Mouse (Mus musculus) forebrain, embryonic 16.5 days (tissue): Measurements from ENCODE around the gene Gsdma3. TPM values are rescaled to one million over a fixed set of nuclear protein-coding genes. Genes with fewer than 3 reads are reported as not detected.

Source experiments
- ATAC-seq: fragments of 200-750 bp; cut with Nextera tagmentation; 2 replicates; pipeline ENCODE4 v1.8.0; 2017; ENCODE audit warnings: mild to moderate bottlenecking, moderate library complexity
- H3K27ac ChIP-seq: fragments of 300-500 bp; sonication (generic); 2 replicates; pipeline ENCODE4 v1.5.1; 2014; ENCODE audit warnings: low read length, control low read depth
- H3K27me3 ChIP-seq: fragments of 300-500 bp; sonication (generic); replicated peaks from 2 replicates; pipeline ENCODE4 v1.6.1; 2014; ENCODE audit warnings: low read length; ENCODE audit not compliant: control insufficient read depth, insufficient read depth
- H3K36me3 ChIP-seq: fragments of 300-500 bp; sonication (generic); 2 replicates; pipeline ENCODE4 v1.6.1; 2014; ENCODE audit not compliant: control insufficient read depth, insufficient read depth
- H3K4me1 ChIP-seq: fragments of 300-500 bp; sonication (generic); replicated peaks from 2 replicates; pipeline ENCODE4 v1.6.1; 2014; ENCODE audit warnings: low read length; ENCODE audit not compliant: control insufficient read depth, insufficient read depth
- H3K4me2 ChIP-seq: fragments of 300-500 bp; sonication (generic); 2 replicates; pipeline ENCODE4 v1.6.1; 2014; ENCODE audit warnings: mild to moderate bottlenecking, low read length, control low read depth
- H3K4me3 ChIP-seq: fragments of 300-500 bp; sonication (generic); replicated peaks from 2 replicates; pipeline ENCODE4 v1.5.1; 2014; ENCODE audit warnings: mild to moderate bottlenecking, low read length, control low read depth
- H3K9ac ChIP-seq: fragments of 300-500 bp; sonication (generic); replicated peaks from 2 replicates; pipeline ENCODE4 v1.6.1; 2014; ENCODE audit warnings: low read depth, low read length, control low read depth
- H3K9me3 ChIP-seq: fragments of 300-500 bp; sonication (generic); 2 replicates; pipeline ENCODE4 v1.6.1; 2016; ENCODE audit warnings: low read length; ENCODE audit not compliant: control insufficient read depth
- WGBS: fragments of 180-500 bp; shearing (Covaris S2); extraction: QIAGEN DNeasy Blood & Tissue Kit; methylation state at CpG from one replicate; pipeline ENCODE4 v1.1.7; 2014; 5-methylcytosine and 5-hydroxymethylcytosine counted together
- polyA plus RNA-seq: library from polyadenylated mRNA; unstranded; fragments of >200 nt; fragmentation: Nextera tagmentation; extraction: Ambion mirVana; gene quantifications from 2 replicates; pipeline ENCODE4 v1.2.1, GENCODE M21; 2015

The Gsdma3 gene
- polyA plus RNA-seq, 1 experiment from 2014 or later: not detected

DNA sequence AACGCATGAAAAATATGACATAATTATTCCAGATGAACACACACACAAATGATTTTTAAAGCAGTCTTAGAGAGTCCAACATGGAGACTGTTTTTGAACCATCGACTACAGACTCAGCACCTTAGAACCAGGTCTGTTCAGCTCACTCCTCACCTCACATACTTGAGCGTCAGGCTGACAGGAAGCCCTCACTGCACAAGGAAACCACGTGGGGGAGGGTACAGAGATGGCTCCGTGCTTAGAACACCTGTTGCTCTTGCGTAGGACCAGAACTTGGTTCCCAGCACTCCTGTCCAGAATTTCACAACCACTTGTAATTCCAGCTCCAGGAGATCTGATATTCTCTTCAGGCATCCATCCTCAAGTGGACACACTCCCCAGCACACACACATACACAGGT lies 31.1 kb upstream of the Gsdma3 start:
- Histone ChIP-seq H3K27me3 (peaks cover 12% of the 10 kb centered on the region; the same call in 1 of the 2 replicates), H3K9ac (no peak overlapping the region), H3K36me3 (no peaks in the 10 kb centered on the region), H3K27ac (no peak overlapping the region), H3K4me3 (no peak overlapping the region), H3K4me1 (peaks cover 4% of the 10 kb centered on the region; the same call in 1 of the 2 replicates), H3K4me2 (no peak overlapping the region), H3K9me3 (no peaks in the 10 kb centered on the region)
- ATAC-seq: no peak
- 75% methylated on average over 6 of the region's 6 CpGs for WGBS

GRCm38 (mm10) chr11:98595473-98595872 lies 30.7 kb upstream of the Gsdma3 start:
- no peak overlapping the region for H3K27ac ChIP-seq
- no peak for ATAC-seq
- peaks cover 12% of the 10 kb centered on the region; the same call in 1 of the 2 replicates for H3K27me3 ChIP-seq
- H3K9ac ChIP-seq: no peak overlapping the region
- WGBS: 83% methylated on average over 10 of the region's 10 CpGs
- no peak overlapping the region for H3K4me2 ChIP-seq
- H3K4me1 ChIP-seq: peaks cover 4% of the 10 kb centered on the region; the same call in 1 of the 2 replicates
- H3K36me3 ChIP-seq: no peaks in the 10 kb centered on the region
- H3K9me3 ChIP-seq: no peaks in the 10 kb centered on the region
- H3K4me3 ChIP-seq: no peak overlapping the region

- Histone ChIP-seq H3K4me1 (peaks cover 4% of the 10 kb centered on the region; the same call in 1 of the 2 replicates), H3K4me3 (no peak overlapping the region), H3K27ac (no peak overlapping the region), H3K9ac (no peak overlapping the region), H3K4me2 (no peak overlapping the region), H3K9me3 (no peaks in the 10 kb centered on the region), H3K36me3 (no peaks in the 10 kb centered on the region), H3K27me3 (peaks cover 12% of the 10 kb centered on the region; the same call in 1 of the 2 replicates)
- no peak for ATAC-seq
- WGBS: 90% methylated on average over 3 of the region's 3 CpGs
These were observed 30.2 kb upstream of the Gsdma3 start for GRCm38 (mm10) chr11:98595955-98596354.

DNA sequence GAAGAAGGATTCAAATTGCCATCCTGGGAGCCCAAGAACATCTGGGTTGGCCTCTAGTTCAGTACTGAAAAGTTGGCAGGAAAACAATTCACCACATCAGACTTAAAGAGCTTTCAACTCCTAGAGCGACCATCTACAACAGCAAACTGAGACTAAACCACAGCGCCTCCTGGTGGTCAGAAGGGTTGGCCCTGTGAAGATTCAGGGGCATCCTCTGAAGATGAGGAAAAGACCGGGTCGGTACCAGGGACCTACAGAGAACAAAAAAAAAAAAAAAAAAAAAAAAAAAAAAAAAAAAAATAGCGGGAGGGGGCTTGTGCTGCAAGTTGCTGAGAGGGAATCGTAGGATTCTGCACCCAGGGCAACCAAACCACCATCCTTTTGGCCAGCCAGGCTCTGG lies 28.8 kb upstream of the Gsdma3 start:
- H3K4me3 ChIP-seq: no peak overlapping the region
- no peaks in the 10 kb centered on the region for H3K9me3 ChIP-seq
- ATAC-seq: no peak
- no peak overlapping the region for H3K27ac ChIP-seq
- peaks cover 12% of the 10 kb centered on the region; the same call in 1 of the 2 replicates for H3K27me3 ChIP-seq
- 43% methylated on average over 6 of the region's 6 CpGs for WGBS
- H3K4me1 ChIP-seq: peaks cover 4% of the 10 kb centered on the region; the same call in 1 of the 2 replicates
- no peak overlapping the region for H3K9ac ChIP-seq
- H3K4me2 ChIP-seq: no peak overlapping the region
- no peaks in the 10 kb centered on the region for H3K36me3 ChIP-seq

- Histone ChIP-seq H3K4me1 (peaks cover 4% of the 10 kb centered on the region; the same call in 1 of the 2 replicates), H3K36me3 (no peaks in the 10 kb centered on the region), H3K27me3 (peaks cover 9% of the 10 kb centered on the region; the same call in 1 of the 2 replicates), H3K4me3 (no peak within 1 kb of the TSS), H3K4me2 (peak within 1 kb of the TSS; percentile 40), H3K9me3 (no peaks in the 10 kb centered on the region), H3K9ac (no peak within 1 kb of the TSS), H3K27ac (no peak within 1 kb of the TSS)
- ATAC-seq: no peak
- WGBS: 83% methylated on average over 8 of the region's 8 CpGs
These were observed 28.2 kb upstream of the Gsdma3 start, which contains the start of gene Lrrc3c for GRCm38 (mm10) chr11:98597991-98598390. Gene Lrrc3c, plus strand, starts transcription at chr11:98598291.

DNA sequence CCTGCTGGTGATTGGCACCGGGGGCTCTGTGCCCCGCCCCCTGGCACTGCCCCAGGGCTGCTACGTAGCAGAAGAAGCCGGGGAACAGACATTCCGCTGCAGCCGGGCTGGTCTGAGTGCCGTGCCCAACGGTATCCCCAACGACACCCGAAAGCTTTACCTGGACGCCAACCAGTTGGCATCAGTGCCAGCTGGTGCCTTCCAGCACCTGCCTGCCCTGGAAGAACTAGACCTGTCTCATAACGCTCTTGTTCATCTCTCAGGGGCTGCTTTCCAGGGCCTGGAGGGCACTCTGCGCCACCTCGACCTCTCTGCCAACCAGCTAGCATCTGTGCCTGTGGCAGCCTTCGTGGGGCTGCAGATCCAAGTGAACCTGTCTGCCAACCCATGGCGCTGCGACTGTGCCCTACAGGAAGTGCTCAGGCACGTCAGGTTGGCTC lies 27.3 kb upstream of the Gsdma3 start:
- no peak overlapping the region for H3K9ac ChIP-seq
- peaks cover 4% of the 10 kb centered on the region; the same call in 1 of the 2 replicates for H3K4me1 ChIP-seq
- H3K27ac ChIP-seq: no peak overlapping the region
- peaks cover 9% of the 10 kb centered on the region; the same call in 1 of the 2 replicates for H3K27me3 ChIP-seq
- peak overlapping the region; percentile 40 for H3K4me2 ChIP-seq
- ATAC-seq: no peak; the same call in 1 of the 2 replicates
- H3K36me3 ChIP-seq: no peaks in the 10 kb centered on the region
- H3K9me3 ChIP-seq: no peaks in the 10 kb centered on the region
- WGBS: 46% methylated on average over 18 of the region's 18 CpGs
- H3K4me3 ChIP-seq: no peak overlapping the region

DNA sequence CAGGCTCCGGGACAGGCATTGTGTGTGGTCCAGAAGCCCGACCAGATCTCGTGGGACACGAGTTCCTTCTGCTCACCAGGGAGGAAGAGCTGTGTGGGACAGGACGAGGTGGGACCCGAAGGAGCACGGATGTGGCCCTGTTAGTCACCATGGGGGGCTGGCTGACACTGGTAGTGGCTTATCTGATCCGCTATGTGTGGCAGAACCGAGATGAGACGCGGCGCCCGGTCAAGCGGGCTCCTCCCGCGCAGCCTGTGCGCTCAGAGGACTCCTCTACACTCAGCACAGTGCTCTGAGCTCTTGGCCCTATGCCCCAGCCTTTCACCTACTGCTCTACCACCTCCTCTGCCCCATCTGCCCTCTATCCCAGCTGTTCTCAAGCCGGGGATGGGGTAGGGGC lies 26.9 kb upstream of the Gsdma3 start:
- Histone ChIP-seq H3K27me3 (peaks cover 9% of the 10 kb centered on the region; the same call in 1 of the 2 replicates), H3K4me1 (peaks cover 4% of the 10 kb centered on the region; the same call in 1 of the 2 replicates), H3K4me3 (no peak overlapping the region), H3K9me3 (no peaks in the 10 kb centered on the region), H3K9ac (no peak overlapping the region), H3K27ac (no peak overlapping the region), H3K4me2 (peak overlapping the region; percentile 40; the same call in 1 of the 2 replicates), H3K36me3 (no peaks in the 10 kb centered on the region)
- ATAC-seq: no peak
- 38% methylated on average over 18 of the region's 18 CpGs for WGBS

GRCm38 (mm10) chr11:98602090-98602690 lies 24.0 kb upstream of the Gsdma3 start:
- 1% methylated on average over 20 of the region's 20 CpGs for WGBS
- no peak for ATAC-seq
- Histone ChIP-seq H3K36me3 (no peaks in the 10 kb centered on the region), H3K4me3 (peak overlapping the region; percentile 12), H3K4me1 (peaks cover 4% of the 10 kb centered on the region; the same call in 1 of the 2 replicates), H3K4me2 (peak overlapping the region; percentile 37), H3K9ac (no peak overlapping the region), H3K27me3 (peaks cover 9% of the 10 kb centered on the region), H3K9me3 (no peaks in the 10 kb centered on the region), H3K27ac (no peak overlapping the region)

GRCm38 (mm10) chr11:98603953-98604352 lies 22.2 kb upstream of the Gsdma3 start:
- H3K9me3 ChIP-seq: no peaks in the 10 kb centered on the region
- no peak overlapping the region for H3K4me2 ChIP-seq
- WGBS: 93% methylated on average over 2 of the region's 2 CpGs
- H3K4me1 ChIP-seq: peaks cover under 1% of the 10 kb centered on the region; the same call in 1 of the 2 replicates
- no peak overlapping the region for H3K27ac ChIP-seq
- H3K36me3 ChIP-seq: no peaks in the 10 kb centered on the region
- H3K9ac ChIP-seq: no peak overlapping the region
- no peak overlapping the region for H3K4me3 ChIP-seq
- ATAC-seq: no peak
- peaks cover 4% of the 10 kb centered on the region; the same call in 1 of the 2 replicates for H3K27me3 ChIP-seq
